Mouse (Mus musculus) lung, adult 2 months (tissue): ENCODE measurements around the gene Six6.

Source experiments
- CTCF ChIP-seq: fragments of 200-500 bp; IDR thresholded peaks from 2 replicates; pipeline ENCODE4 v1.5.1; 2011; ENCODE audit warnings: mild to moderate bottlenecking, low read length, control low read depth; ENCODE audit not compliant: insufficient read depth
- POLR2A ChIP-seq: fragments of 200-500 bp; IDR thresholded peaks from 2 replicates; pipeline ENCODE4 v1.6.1; 2011; ENCODE audit warnings: low read depth, mild to moderate bottlenecking, control low read depth, low read length, borderline replicate concordance; ENCODE audit errors: extremely low read depth

- TF ChIP-seq CTCF (no peak), POLR2A (no peak)
These were observed 18.2 kb downstream of the Six6 start for GRCm38 (mm10) chr12:72957829-72958424.
